Mouse (Mus musculus): ENCODE results near the gene Rbm19. TPM values are rescaled to one million over a fixed set of nuclear protein-coding genes. Genes with fewer than 3 reads are reported as not detected.

Gene Rbm19
- total RNA-seq, 1 experiment from 2014 or later, result 24.2 TPM

DNA sequence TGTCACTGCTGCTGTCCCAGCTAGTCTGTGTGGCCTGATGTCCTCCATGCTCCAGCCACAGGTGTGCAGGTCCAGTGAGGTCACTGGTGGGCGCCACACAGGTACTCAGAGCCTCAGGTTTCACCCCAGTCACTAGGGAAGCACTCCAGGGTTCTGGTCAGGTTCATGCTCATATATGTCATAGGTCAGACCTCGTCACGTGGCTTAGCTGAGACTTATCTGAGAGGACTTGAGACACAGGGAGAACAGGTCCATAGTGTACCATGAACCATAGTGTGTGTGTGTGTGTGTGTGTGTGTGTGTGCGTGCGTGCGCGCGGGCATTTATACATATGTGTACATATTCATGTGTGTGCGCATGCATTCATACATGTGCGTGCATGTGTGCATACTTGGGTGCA, 46.4 kb downstream of the Rbm19 start:
- ATAC-seq (replicated peaks; ENCODE audit: low read depth, poor library complexity, severe bottlenecking), result no peak

DNA sequence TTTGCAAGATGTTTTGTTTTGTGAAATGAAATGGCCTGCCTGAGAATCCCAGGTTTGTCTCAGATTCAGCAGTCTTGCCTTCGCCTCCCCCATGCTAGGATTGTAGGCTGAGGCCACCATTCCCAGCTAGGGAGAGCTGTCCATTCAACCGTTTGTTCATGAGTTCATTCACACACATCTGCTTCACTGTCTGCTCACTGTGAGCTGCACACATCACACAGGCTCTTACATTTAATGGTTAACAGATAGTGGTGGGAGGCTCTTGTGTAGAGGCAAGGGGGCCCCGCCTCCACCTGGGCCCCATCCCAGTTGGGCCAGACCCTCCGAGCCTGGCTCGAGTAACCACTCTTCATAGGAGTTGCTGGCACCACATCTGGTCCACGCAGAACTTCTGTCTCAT, 47.2 kb downstream of the Rbm19 start:
- ATAC-seq (replicated peaks; ENCODE audit: low read depth, poor library complexity, severe bottlenecking), result no peak

- no peak for ATAC-seq (replicated peaks; ENCODE audit: low read depth, poor library complexity, severe bottlenecking)
These were observed 48.2 kb downstream of the Rbm19 start for GRCm38 (mm10) chr5:120164450-120164849.

GRCm38 (mm10) chr5:120165061-120165942, 49.0 kb downstream of the Rbm19 start:
- ATAC-seq (replicated peaks; ENCODE audit: low read depth, poor library complexity, severe bottlenecking), result peak; percentile 64

DNA sequence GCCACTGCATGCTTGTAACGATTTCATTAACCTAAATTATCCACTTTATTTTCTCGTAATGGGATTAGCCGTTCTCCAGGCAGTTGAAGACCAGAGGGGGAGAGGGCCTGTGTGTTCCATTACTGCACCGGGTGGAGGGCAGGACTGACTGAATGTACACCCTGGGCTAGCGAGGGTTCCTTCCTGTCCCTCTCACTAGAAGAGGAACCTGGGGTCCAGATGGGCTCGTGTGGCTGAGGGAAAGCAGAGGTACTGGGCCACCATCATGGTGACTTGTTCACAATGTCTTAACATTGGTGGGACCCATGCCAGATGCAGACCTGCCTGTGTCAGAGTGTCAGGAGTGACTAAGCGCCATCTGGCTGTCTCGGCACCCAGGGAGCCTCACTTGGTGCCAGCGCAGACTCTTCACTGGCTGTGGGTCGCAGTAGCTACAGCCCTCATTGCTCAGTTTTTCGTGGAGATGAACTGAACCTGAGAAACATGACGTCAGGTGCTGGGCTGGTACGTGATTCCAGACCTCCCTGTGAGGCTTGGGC, 51.6 kb downstream of the Rbm19 start:
- ATAC-seq (replicated peaks; ENCODE audit: low read depth, poor library complexity, severe bottlenecking), result 0 out of 2 replicates have a peak, but pooled peaks have one; percentile 10

DNA sequence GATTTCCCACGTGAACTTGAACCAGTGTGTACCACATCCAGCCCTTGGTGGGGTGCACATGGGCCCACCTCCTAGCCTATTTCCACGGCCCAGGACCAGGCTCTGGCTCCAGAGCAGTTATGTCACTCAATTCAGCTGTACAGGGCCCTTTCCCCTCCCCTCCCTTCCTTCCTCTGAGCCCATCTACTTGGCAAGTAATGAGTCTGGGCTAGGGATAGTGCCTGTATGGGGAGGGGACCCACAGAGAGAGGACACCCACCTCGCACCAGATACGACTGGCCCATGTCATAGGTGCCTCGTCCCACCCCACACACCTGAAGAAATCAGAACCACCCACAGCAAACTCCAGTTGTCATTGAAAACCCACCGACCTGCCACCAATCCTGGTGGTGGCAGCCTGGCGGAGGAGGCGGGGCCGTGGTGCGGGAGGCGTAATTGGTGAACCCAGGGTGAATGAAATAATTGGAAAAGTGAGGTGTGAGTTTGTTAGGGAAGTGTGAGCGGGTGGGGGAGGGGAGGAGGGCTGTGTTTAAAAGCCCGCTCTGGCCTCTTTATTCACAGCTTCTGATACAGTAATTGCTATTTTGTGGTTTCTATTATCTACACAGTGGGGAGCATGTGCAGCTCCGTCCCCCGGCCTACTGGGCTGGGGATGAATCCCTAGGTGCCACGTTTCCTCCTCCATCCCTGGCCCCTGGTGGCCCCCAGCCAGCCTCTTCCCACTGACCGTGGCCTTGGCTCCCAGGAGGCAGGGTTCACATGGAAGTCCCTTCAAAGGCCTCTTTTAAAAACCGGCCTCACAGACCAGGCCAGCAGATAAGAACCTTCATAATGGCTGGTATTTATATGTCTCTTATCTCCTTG, 55.8 kb downstream of the Rbm19 start:
- ATAC-seq (replicated peaks; ENCODE audit: low read depth, poor library complexity, severe bottlenecking), result 0 out of 2 replicates have a peak, but pooled peaks have one; percentile 18

DNA sequence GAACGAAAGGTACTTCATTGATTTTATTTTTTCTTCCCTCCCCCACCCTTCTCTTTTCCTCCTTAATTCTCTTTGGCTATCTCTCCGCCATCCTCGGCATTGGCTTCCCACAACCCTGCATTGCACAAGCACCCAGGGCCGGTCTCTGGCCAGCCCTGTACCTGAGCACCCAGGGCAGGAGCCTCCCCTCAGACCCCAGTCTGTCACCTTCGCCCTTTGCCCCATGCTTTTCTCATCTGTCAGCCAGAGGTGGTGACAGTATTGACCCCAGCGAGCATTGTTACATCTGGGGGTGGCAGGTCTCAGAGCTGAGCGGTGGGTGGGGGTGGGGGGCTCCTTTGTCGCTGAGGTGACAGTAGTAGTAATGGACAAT, 56.5 kb downstream of the Rbm19 start:
- no peak for ATAC-seq (replicated peaks; ENCODE audit: low read depth, poor library complexity, severe bottlenecking)

DNA sequence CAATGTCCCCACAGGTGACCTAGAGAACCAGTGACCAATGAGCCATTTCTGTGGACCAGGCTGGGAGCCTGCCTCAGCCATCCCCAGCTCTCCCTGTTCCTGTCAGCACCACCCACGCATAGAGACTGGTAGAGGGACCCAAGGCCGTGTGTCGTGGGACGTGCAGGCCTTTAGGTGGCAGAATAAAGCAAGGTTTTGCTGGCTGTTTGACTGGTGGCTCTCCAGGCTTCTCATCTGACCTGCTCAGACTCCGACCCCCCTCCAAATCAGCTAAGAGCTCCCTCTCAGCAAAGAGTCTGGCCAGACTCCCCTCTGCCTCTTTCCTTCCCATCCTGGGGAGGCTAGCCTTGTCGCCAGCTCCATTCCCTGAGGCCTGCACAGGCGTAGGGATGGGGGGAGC, 58.1 kb downstream of the Rbm19 start:
- ATAC-seq (replicated peaks; ENCODE audit: low read depth, poor library complexity, severe bottlenecking), result no peak

- no peak for ATAC-seq (replicated peaks; ENCODE audit: low read depth, poor library complexity, severe bottlenecking)
These were observed 59.0 kb downstream of the Rbm19 start for GRCm38 (mm10) chr5:120175217-120175616.

- ATAC-seq (replicated peaks; ENCODE audit: low read depth, poor library complexity, severe bottlenecking), result no peak
These were observed 60.2 kb downstream of the Rbm19 start for GRCm38 (mm10) chr5:120176246-120177065.

- ATAC-seq (replicated peaks; ENCODE audit: low read depth, poor library complexity, severe bottlenecking), result no peak
These were observed 60.7 kb downstream of the Rbm19 start for GRCm38 (mm10) chr5:120177066-120177340.

DNA sequence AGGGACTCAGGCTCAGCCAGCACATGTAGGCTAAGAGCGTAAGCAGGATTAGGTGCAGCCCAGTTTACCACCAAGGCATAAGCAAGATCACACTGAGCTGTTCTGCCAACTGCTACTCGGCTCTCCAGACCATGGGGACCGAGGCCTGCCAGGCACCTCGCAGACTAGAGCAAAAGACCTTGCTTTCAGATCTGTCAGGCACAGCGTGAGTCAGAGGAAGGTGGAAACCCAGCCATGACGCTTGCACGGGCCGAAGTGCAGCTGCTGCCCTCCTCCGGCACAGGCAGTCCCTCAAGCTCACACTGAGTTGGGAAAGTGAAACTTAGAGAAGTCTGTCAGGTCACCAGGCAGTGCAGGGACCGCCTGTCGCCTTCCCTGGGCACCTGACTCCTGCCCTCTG, 63.8 kb downstream of the Rbm19 start:
- no peak for ATAC-seq (replicated peaks; ENCODE audit: low read depth, poor library complexity, severe bottlenecking)

DNA sequence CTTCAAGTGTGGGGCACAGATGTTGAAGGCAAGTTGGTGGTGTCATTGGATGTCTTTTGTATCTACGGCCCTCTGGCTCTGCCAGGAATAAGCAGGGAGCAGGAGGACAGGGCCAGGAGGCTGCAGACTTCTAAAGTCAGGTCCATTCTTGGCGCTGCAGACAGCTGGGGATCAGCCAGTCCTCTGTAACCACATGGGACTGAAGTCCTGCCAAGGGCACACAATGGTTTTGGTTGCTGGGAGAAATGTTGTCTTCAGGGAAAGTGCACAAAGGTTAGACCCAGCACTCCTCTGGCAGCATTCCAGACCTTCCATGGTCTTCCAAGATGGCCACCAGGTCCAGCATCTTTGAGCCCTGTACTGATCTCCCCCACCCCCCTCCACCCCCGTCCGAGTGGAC, 65.1 kb downstream of the Rbm19 start:
- no peak for ATAC-seq (replicated peaks; ENCODE audit: low read depth, poor library complexity, severe bottlenecking)

GRCm38 (mm10) chr5:120183321-120183720, 67.1 kb downstream of the Rbm19 start:
- no peak for ATAC-seq (replicated peaks; ENCODE audit: low read depth, poor library complexity, severe bottlenecking)

DNA sequence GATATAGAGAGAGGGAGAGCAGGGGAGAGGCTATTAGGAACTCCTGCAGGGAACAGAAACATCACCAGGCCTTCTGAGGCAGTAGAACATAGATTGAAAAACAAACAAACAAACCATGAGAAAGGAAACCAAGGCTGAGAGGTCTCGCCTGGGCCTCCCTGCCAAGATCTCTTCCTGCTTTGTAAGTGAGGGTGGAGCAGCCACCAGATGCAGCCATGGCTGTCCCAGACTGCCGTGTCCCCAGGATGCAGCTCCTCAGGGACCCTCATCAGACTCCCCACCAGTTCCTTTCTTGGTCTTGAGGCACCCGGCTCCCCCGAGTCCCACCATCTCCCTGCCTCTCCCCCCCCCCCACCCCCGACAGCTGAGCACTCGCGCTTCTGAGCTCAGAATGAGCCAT, 67.5 kb downstream of the Rbm19 start:
- no peak for ATAC-seq (replicated peaks; ENCODE audit: low read depth, poor library complexity, severe bottlenecking)

GRCm38 (mm10) chr5:120185949-120186348, 69.7 kb downstream of the Rbm19 start:
- no peak for ATAC-seq (replicated peaks; ENCODE audit: low read depth, poor library complexity, severe bottlenecking)

- no peak for ATAC-seq (replicated peaks; ENCODE audit: low read depth, poor library complexity, severe bottlenecking)
These were observed 72.3 kb downstream of the Rbm19 start for GRCm38 (mm10) chr5:120188541-120188940.

DNA sequence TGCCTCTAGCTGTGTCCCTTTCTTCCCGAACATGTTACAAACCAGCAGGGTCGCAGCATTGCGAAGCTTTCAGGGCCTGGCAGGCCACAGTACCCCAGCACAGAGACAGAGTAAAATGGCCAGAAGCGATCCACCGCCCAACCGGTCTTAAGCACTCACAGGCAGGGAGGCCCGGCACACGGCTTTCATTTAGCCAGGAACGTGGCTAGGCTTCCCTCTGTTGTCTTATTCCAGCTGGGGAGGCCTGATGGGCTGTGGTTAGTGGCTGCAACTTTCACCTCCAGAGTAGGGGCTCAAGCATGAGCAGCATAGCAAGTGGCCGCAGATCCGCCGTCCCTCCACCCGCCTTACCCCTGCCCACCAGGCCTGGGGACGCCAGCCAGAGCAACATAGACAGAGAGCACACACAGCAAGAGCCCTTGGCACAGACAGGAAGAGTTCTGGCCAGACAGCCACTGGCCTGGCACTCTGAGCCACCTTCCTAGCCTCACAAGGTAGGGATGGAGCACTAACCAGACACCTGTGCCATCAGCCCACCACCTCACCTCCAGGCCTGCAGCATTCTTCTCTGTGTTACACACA, 73.8 kb downstream of the Rbm19 start:
- ATAC-seq (replicated peaks; ENCODE audit: low read depth, poor library complexity, severe bottlenecking), result no peak

DNA sequence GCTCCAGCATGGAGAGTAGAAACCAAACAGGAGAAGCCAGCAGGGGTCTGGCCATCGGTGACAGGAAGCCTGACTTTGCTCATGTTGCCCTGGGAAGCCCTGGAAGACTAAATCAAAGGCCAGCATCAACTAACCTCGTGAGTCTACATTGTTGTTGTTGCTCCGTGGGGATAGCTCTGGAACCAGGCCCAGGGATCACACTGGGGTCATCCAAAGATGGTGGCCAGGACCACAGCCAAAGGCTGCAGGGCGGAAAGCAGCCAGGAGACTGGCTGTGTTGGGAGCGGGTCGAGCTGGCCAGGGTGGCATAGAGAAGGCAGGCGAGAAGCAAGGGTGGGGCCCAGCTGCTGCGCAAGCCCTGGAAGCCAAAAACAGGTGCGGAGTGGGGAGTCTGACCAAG, 75.4 kb downstream of the Rbm19 start:
- no peak for ATAC-seq (replicated peaks; ENCODE audit: low read depth, poor library complexity, severe bottlenecking)
